In the genomic region with DNA sequence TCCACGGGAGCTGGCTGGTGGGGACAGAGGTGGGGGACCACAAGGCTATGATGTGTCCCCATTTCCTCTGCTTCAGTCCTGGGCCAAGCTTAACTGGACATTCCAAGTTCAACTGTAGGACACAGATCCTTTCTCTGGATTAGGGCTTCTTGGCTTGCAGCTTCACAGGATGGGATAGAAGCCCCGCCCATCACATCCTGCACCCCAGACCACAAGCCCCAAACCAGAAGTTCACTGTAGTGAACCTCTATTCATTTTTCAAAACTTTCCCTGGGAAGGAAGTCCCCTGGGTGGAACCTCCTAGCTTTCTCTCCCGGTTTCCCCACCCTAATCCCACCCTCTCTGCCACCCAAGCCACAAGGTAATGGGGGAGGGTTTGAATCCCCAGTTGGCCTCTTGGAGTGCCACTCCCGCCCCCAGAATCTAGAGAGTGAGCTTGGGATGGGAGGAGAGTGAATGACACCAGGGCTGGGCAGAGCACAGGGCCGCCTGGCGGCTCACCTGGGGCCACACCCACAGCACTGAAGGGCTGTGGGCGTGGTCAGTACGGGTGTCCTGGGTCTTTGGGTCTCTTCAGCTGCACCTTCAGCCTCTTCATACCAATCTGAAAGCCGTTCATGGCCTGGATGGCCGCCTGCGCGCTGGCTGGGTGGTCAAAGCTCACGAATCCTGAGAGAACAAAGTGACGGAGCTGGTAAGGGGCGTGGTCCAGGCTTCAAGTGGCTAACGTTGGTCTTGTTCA, we compare ENCODE assay signal across 10 mouse cellular contexts. TPM values are rescaled to one million over a fixed set of nuclear protein-coding genes. Genes with fewer than 3 reads are reported as not detected.
DNase-seq lines count a peak whose midpoint lies in the region; ATAC-seq lines count a peak whose summit lies in the region.
"Had no signal": no experiment of that assay in that cellular context is flagged by ENCODE, and none has a peak within 500 bp of the region (broad histone marks: within the 10 kb centered on the region; RNA-seq: fewer than 3 reads in every experiment).

No protein-coding gene starts in this region.

- H3K4me3 ChIP-seq in embryonic facial prominence, embryonic 15.5 days (replicated peaks), result no peak overlapping the region
- H3K4me3 ChIP-seq: heart, embryonic 15.5 days had no signal

- H3K4me1 ChIP-seq in embryonic facial prominence, embryonic 15.5 days, result peaks cover 19% of the 10 kb centered on the region

- no peak for ATAC-seq in embryonic facial prominence, embryonic 15.5 days (ENCODE audit: insufficient number of reproducible peaks, low FRiP score, low TSS enrichment, low read depth)
- ATAC-seq in granulocyte monocyte progenitor cell, adult 5-6 weeks (replicated peaks; ENCODE audit: poor library complexity, severe bottlenecking), result no peak
- ATAC-seq: activated CD4-positive, CD25-positive, alpha-beta regulatory T cell, adult 4 months had no signal

- no peaks in the 10 kb centered on the region for H3K9me3 ChIP-seq in embryonic facial prominence, embryonic 15.5 days (replicated peaks)
- H3K9me3 ChIP-seq: heart, embryonic 15.5 days had no signal

- H3K9ac ChIP-seq in embryonic facial prominence, embryonic 15.5 days, result no peak overlapping the region
- H3K9ac ChIP-seq: heart, embryonic 15.5 days had no signal

- DNase-seq in left cerebral cortex, postnatal 36 days (ENCODE audit: low spot score in 2 of 2), result peak; percentile 4 to 5
- no peak for DNase-seq in left cerebral cortex, adult 8-10 months (ENCODE audit: low spot score in 2 of 2)
- DNase-seq in ES-CJ7 (ENCODE audit: low read depth, low spot score), result peak; percentile 57
- DNase-seq in right cerebral cortex, postnatal 4 days, result peak; percentile 10
- DNase-seq in layer of hippocampus, adult 11-12 months (ENCODE audit: low spot score), result no peak

- H3K27me3 ChIP-seq in embryonic facial prominence, embryonic 15.5 days, result peaks cover 93% of the 10 kb centered on the region

- no peaks in the 10 kb centered on the region for H3K36me3 ChIP-seq in embryonic facial prominence, embryonic 15.5 days
- H3K36me3 ChIP-seq: heart, embryonic 15.5 days had no signal

- WGBS in embryonic facial prominence, embryonic 15.5 days, result 8% methylated on average over 16 of the region's 16 CpGs

- intact Hi-C loops in left cerebral cortex, postnatal 36 days (cut with DNase I), result no loop called here

- peak overlapping the region; percentile 31; the same call in 1 of the 2 replicates for H3K4me2 ChIP-seq in embryonic facial prominence, embryonic 15.5 days (replicated peaks)
- H3K4me2 ChIP-seq: heart, embryonic 15.5 days had no signal

- H3K27ac ChIP-seq in embryonic facial prominence, embryonic 15.5 days (replicated peaks), result no peak overlapping the region
- H3K27ac ChIP-seq: heart, embryonic 15.5 days; macrophage had no signal

RNA-seq across cellular contexts. Expression of gene Nfic, which starts 6.4 kb away (rescaled TPM):
- 10 to 100 TPM; 87.9 to 96.9 TPM for total RNA-seq in left cerebral cortex, postnatal 36 days (2021)
- 10 to 100 TPM; 83.3 to 98.1 (median 85.4) TPM for total RNA-seq in left cerebral cortex, adult 8-10 months (2022)
- polyA plus RNA-seq in embryonic facial prominence, embryonic 15.5 days (2015; fragmentation: Nextera tagmentation; extraction: Ambion mirVana), result 138 and 139 TPM in 2 replicates
- total RNA-seq in granulocyte monocyte progenitor cell, adult 5-6 weeks (2014; fragmentation: Nextera tagmentation), result 39.6 and 41.7 TPM in 2 replicates
- 5.3 and 10.5 TPM in 2 replicates for total RNA-seq in granulocyte monocyte progenitor cell, adult 5-6 weeks (2017)

RNA-seq across cellular contexts. Expression of gene Celf5, which starts 20.7 kb away (rescaled TPM):
- 100 to 1,000 TPM; 256 to 303 TPM for total RNA-seq in left cerebral cortex, postnatal 36 days (2021)
- total RNA-seq in left cerebral cortex, adult 8-10 months (2022), result 100 to 1,000 TPM; 229 to 265 (median 242) TPM
- 1.4 and 1.6 TPM in 2 replicates for polyA plus RNA-seq in embryonic facial prominence, embryonic 15.5 days (2015; fragmentation: Nextera tagmentation; extraction: Ambion mirVana)
- total RNA-seq in granulocyte monocyte progenitor cell, adult 5-6 weeks (2014; fragmentation: Nextera tagmentation), result not detected in 2 replicates
- total RNA-seq in granulocyte monocyte progenitor cell, adult 5-6 weeks (2017), result not detected in 2 replicates

RNA-seq across cellular contexts. Expression of gene Ncln, which starts 34.3 kb away (rescaled TPM):
- total RNA-seq in left cerebral cortex, postnatal 36 days (2021), result 10 to 100 TPM; 74.9 to 88.8 TPM
- total RNA-seq in left cerebral cortex, adult 8-10 months (2022), result 10 to 100 TPM; 70.9 to 91.6 (median 73.7) TPM
- 81.9 and 89.1 TPM in 2 replicates for polyA plus RNA-seq in embryonic facial prominence, embryonic 15.5 days (2015; fragmentation: Nextera tagmentation; extraction: Ambion mirVana)
- total RNA-seq in granulocyte monocyte progenitor cell, adult 5-6 weeks (2014; fragmentation: Nextera tagmentation), result 124 and 140 TPM in 2 replicates
- total RNA-seq in granulocyte monocyte progenitor cell, adult 5-6 weeks (2017), result 83.1 and 128 TPM in 2 replicates

RNA-seq across cellular contexts. Expression of gene S1pr4, which starts 38.1 kb away (rescaled TPM):
- total RNA-seq in left cerebral cortex, postnatal 36 days (2021), result under 1 TPM; 0.43 to 0.52 TPM
- total RNA-seq in left cerebral cortex, adult 8-10 months (2022), result 1 to 10 TPM in 2 of 4 experiments, under 1 TPM in 2; 0.41 to 1.2 (median 0.89) TPM
- polyA plus RNA-seq in embryonic facial prominence, embryonic 15.5 days (2015; fragmentation: Nextera tagmentation; extraction: Ambion mirVana), result 0.77 and 1.1 TPM in 2 replicates
- total RNA-seq in granulocyte monocyte progenitor cell, adult 5-6 weeks (2014; fragmentation: Nextera tagmentation), result 7.8 and 10.5 TPM in 2 replicates
- 7.0 and 9.2 TPM in 2 replicates for total RNA-seq in granulocyte monocyte progenitor cell, adult 5-6 weeks (2017)

Comparison
In these comparisons a context has a peak if more than half of its experiments do, and no peak if none do; other contexts are left out.
1. DNase-seq: peak in left cerebral cortex, postnatal 36 days (2 of 2), ES-CJ7 (single experiment) and right cerebral cortex, postnatal 4 days (single experiment); none in left cerebral cortex, adult 8-10 months (0 of 2) and layer of hippocampus, adult 11-12 months (single experiment).
2. RNA of gene Celf5, which starts 20.7 kb away (total RNA-seq): 256 to 303 TPM in left cerebral cortex, postnatal 36 days and 229 to 265 TPM in left cerebral cortex, adult 8-10 months; not detected in granulocyte monocyte progenitor cell, adult 5-6 weeks; every median in the first group is over 100 times any median in the second.